Comparison of ENCODE assay signal across 20 mouse cellular contexts in genomic region chr2:29486491-29486890, GRCm38 (mm10).
"Had no signal": no experiment of that assay in that cellular context is flagged by ENCODE, and none has a peak within 500 bp of the region (broad histone marks: within the 10 kb centered on the region; RNA-seq: fewer than 3 reads in every experiment).

No protein-coding gene starts in this region.

- H3K4me1 ChIP-seq: liver, embryonic 13.5 days had no signal

- H3K4me3 ChIP-seq: left cerebral cortex, adult 2 months; liver, embryonic 13.5 days; midbrain, embryonic 12.5 days; neural tube, embryonic 12.5 days; neural tube, embryonic 15.5 days had no signal

- DNase-seq: kidney, adult 9 months; kidney, postnatal 14 days; kidney, postnatal 4 days; layer of hippocampus, adult 9-11 months; layer of hippocampus, postnatal 36 days; liver, embryonic 13.5 days; lung, adult 2 months; lung, postnatal 14 days; lung, postnatal 4 days; right cerebral cortex, adult 18-20 months; right cerebral cortex, postnatal 14 days; right cerebral cortex, postnatal 4 days; thymus, adult 2 months; thymus, postnatal 14 days; thymus, postnatal 4 days had no signal

- H3K27ac ChIP-seq: left cerebral cortex, adult 2 months; liver, embryonic 13.5 days; midbrain, embryonic 12.5 days; neural tube, embryonic 12.5 days; stomach, postnatal 0 days had no signal

- H3K36me3 ChIP-seq: liver, embryonic 13.5 days; midbrain, embryonic 12.5 days; neural tube, embryonic 12.5 days; neural tube, embryonic 15.5 days had no signal

- H3K27me3 ChIP-seq: liver, embryonic 13.5 days; midbrain, embryonic 12.5 days; neural tube, embryonic 12.5 days; neural tube, embryonic 15.5 days had no signal

- H3K4me2 ChIP-seq: liver, embryonic 13.5 days; midbrain, embryonic 12.5 days; neural tube, embryonic 12.5 days; neural tube, embryonic 15.5 days had no signal

- H3K9ac ChIP-seq: liver, embryonic 13.5 days; midbrain, embryonic 12.5 days; neural tube, embryonic 12.5 days; neural tube, embryonic 15.5 days had no signal

- H3K9me3 ChIP-seq: liver, embryonic 13.5 days; midbrain, embryonic 12.5 days; neural tube, embryonic 12.5 days; neural tube, embryonic 15.5 days had no signal
